Mouse (Mus musculus): ENCODE results near the gene Agpat4.

DNA sequence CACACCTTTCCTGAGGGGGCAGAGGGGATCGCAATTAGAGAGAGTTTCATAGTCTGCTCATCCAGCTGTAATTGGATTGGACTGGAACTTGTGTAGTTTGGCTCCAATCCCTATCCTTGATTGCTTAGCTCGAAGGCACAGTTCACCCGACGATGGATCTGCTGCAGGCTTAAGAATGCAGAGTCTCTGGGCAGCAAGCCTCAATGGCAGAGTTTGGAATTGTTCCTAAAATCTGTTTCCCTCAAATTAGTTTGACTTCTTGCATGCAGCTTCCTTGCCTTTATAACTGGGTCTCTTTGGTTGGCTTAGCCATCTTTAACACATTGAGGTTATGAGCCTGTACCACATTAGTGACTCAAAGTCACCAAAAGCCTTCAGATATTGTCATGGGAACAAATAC is 81.4 kb downstream of the Agpat4 start:
- no peak for TF ChIP-seq CTCF (IDR thresholded peaks at IDR 0.05; ENCODE audit: borderline replicate concordance, control insufficient read depth, extremely low read depth, insufficient read depth, low read length, poor library complexity)
- TF ChIP-seq POLR2A (IDR thresholded peaks at IDR 0.05; ENCODE audit: control insufficient read depth, extremely low read depth, insufficient read depth, low read length, poor library complexity) = no peak
